Mouse (Mus musculus) cerebellum, adult 9-11 months (tissue): ENCODE data around the gene Suds3.
A peak's percentile ranks its signal among the peaks of the same experiment; 100 is the strongest.

ENCODE experiments used
- DNase-seq: peaks from one replicate; pipeline ENCODE4 v3.0.0; 2022

Gene Suds3

DNA sequence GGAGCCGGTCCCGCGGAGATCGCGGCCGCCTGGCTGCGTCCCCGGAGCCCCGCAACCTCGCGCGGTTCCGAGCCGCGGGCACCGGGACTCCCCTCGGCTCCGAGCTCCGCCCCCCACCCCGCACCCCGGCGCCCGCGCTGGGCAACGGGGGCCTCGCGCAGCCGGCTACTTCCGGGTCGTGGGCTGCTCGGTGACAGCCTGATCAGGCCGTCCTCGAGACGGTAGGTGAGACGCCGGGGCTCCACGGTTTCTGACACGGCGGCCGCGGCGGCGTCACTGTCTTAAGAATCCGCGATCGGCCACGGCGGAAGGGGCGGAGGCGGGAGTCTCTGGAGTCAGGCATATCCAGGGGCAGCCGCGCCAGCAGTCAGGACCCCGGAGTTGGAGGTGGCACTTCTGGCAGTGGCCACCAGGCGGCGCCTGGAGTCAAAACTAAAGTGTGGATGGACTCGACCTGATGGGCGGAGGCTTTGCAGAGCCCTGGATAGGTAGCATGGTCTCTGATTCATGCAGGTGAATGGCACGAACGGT lies at the start of gene Suds3:
Gene Suds3, minus strand, starts transcription at position 278 of the 531 bp plus-strand sequence.
- peak; percentile 96 for DNase-seq

DNA sequence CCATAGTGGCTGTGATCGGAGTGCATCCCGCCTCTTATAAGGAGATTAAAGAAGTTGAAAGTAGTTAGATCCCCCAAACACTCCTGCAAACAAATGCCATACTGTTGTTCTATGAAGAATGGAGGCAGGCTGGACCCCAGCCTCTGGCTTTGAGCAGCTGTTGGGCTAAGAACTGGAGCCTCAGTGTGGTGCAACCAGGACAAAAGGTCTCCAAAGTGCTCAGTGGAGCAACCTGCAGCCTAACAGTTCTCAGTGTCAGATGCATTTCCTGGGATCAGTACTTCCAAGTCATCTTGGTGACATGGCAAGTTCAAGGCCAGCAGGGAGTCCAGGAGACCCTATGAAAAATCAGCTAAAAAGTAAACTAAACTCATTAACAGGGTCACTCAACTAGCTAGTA lies 49.0 kb upstream of the Suds3 start:
- no peak for DNase-seq

DNA sequence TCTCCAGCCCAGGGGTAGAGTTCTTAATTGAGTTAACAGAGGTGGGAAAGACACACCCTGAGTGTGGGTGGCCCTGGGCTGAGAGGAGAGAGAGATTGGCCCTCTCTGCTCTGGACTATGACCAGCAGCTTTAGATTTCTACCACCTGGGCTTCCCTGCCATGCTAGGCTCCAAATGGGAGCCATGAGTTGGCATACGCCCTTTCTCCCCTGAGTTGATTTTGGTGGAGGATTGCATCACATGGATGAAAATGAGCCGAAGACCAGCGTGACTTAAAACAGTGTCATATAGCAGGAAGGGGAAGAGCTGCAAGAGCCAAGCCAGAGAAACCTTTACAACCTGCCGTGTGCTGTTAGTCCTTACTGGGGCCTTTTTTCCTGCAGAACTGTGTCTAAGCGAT lies 48.6 kb upstream of the Suds3 start:
- DNase-seq, result peak; percentile 61

DNA sequence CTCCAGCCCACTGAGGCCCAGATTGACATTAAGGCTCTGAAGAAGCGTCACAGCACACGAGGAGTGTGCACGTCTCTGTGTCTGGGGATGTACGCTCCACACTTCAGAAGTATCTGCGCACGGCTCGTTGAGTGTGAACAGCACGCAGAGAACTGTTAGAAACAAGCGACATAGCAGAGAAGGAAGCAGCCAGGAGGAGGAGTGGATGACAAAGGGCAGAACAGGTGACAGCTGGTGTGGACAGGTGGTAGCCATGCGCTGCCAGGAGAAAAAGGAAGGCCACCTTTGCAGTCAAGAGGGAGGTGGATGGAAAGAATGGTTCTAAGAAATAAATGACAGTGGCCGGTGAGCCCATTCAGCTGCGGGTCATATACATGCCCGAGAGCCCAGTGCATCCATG lies 47.9 kb upstream of the Suds3 start:
- DNase-seq, result peak; percentile 97

DNA sequence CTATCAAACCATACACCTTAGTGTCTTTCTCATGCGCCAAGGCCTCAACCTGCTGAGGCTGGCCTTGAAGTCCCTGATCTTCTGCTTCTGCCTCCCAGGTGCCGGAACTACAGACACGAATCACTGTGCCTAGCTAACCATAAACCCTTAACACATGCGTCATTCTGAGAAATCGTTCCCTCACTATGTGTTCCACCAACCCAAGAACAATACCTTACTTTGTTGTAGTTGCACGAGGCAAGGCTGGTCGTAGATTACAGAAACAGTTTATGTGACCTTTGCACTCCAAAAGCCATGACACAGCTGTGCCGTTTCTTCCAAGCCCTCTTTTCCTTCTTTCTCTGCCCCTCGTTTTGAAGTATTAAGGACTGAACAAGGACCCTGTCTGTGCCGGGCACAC lies 44.6 kb upstream of the Suds3 start:
- DNase-seq, result no peak

DNA sequence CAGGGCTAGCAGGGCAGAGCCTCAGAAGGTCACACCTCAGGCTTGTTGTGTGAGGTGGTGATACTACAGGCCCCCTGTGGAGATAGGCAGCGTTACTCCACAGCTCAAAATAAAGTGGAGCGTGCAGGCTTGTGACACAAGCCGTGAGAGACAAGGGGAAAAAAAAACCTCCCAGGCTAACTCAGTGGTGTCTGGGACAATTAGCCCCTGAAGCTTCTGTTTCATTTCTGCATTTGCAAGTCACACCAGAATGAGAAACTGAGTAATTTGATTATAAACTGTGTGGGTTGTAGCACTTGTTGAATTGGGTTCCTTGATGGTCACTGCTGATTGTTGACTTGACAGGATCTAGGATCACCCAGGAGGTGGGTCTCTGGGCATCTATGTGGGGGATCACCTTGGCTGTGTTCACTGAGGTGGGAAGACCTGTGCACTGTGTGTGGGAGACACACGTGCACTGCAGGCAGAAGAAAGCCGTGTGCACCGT lies 43.9 kb upstream of the Suds3 start:
- DNase-seq, result no peak

DNA sequence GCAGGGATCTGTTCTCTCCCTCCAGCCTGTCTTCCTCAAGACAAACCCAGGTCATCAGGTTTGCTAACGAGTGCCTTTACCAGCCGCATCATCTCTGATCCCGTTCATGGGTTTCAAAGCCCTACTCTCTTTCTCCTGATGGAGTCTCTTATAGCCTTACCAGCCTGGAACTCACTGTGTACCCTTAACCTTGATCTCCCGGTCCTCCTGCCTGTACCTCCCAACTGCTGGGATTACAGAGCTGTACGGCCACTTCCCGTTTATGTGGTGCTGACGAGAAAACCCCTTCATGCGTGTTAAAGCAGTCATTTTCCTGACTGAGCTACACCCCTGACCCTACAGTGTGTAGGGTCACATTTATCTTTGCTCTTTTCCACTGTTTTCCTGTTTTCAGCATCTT lies 43.4 kb upstream of the Suds3 start:
- DNase-seq, result no peak

DNA sequence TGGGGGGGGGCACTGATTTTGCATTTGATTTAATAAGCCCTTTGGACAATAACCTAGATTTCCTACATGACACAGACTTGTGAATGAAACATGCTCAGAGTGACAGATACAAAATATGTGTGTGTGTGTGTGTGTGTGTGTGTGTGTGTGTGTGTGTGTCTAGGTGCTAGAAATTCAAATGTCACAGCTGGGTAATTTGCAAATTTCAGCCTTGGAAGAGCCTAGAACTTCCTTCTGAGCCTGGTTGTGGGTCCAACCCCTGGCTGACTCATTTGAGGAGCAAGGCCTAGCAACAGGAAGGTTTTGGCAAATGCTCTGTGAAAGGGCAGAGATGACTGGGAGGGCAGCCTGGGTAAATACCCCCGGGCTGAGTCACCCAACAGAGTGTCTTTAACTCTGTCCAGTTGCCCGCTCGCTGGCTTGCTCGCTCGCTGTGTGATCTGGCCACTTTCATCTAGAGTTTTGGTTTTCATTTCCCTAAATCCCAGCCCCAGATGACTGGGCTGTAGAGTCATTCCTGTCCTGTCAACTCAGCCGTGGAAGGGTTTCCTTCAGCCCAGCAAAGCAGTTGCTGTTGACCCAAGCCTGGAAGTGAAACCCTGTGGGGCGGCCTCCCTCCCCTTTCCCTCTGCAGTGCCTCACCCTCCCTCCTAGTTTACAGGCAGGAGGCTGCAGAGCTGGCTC lies 42.6 kb upstream of the Suds3 start:
- DNase-seq, result no peak

DNA sequence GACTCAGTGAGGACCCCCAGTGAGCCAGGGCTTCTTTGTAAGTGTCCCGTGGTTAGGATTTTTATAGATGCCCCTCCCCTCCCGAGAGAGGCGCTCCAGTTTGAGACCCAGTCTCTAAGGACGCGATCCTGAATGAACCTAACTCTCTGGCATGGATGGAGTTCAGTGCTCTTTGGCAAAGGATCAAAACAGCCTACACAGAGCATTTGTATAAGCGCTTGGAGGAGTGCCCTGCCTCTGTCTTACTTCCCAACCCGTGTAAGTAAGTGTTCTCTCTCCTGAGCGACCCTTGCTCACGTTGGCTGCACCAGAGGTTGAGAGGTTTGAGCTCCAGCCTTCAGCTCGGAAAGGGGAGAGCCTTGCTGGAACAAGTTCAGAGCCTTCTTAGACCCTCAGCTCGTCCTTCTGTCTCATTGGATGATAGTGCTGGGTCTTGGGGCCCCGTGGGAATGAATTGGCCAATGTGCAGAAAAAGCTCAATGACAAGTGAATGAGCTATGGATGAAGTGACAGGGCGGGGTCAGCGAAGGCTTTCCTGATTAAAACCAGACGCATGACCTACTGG lies 37.7 kb upstream of the Suds3 start:
- DNase-seq, result no peak

DNA sequence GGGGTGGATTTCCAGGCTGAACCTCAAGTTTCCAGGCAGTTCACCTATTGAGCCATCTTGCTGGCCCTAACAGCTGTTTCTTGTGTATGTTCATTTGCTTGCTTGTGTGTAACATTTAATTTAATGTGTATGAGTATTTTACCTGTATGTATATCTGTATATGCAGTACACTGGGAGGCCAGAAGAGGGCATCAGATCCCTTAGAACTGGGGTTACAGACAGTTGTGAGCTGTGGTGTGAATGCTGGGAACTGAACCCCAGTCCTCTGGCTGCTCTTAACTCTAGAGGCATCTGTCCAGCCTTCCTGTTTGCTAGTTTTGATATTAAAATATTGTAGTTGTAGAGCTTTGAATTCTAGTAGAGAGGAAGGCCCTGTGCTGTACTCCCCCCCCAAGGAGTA lies 37.0 kb upstream of the Suds3 start:
- no peak for DNase-seq

DNA sequence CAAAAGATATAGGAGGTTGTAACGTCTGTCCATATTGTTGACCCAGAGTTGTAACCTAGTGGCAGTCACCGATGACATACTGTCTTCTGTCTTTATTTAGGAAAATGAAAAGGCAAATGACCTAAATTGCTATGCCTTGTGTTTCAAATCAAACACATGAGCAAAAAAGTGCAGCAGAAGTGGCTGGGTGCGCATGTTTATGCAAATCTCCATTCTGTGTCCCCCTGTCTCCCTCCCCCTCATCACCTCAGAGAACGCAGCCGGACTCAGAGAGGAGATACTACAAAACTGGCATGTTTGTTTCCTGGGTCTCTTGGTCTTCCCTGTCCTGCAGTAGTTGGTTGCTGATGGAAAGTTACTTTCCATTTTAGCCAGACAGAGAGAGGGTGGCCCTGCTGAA lies 34.2 kb upstream of the Suds3 start:
- no peak for DNase-seq

DNA sequence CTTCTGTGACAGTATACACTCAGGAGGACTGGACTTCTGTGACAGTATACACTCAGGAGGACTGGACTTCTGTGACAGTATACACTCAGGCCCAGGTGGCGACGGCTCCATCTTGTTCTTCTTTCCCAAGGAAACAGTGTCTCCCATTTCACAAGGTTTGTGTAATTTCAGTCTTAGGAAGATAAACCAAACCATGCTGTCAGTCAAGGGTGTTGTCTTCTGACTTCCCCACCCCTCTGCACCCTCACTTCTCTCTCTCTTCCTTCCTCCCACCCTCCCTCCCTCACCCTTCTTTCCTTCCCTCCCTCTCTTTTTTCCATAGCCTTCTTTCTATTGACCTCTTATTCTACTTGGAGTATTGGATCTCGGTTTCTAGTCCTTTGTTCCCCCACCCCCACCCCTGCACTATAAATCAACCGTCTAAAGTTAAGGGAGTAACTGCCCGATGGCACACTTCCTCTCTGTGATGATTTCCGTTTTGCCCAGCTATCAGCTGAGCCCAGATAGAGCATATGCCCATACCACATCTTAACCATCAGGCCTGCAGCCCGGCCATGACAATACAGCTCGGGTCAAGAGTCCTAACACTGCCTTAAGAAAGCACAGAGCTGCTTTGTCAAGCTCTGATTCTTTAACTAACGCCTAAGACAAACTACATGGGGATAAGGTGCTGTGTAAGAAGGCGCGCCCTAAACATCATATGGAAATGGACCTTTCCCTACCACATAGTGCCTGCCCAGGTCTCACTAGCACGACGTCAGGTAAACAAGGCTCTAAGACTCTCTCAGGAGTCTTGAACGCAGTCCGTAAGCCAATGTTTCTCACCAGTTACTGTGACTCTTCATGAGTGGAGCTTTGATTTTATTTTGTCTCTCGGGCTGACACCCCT lies 33.4 kb upstream of the Suds3 start:
- DNase-seq, result no peak

DNA sequence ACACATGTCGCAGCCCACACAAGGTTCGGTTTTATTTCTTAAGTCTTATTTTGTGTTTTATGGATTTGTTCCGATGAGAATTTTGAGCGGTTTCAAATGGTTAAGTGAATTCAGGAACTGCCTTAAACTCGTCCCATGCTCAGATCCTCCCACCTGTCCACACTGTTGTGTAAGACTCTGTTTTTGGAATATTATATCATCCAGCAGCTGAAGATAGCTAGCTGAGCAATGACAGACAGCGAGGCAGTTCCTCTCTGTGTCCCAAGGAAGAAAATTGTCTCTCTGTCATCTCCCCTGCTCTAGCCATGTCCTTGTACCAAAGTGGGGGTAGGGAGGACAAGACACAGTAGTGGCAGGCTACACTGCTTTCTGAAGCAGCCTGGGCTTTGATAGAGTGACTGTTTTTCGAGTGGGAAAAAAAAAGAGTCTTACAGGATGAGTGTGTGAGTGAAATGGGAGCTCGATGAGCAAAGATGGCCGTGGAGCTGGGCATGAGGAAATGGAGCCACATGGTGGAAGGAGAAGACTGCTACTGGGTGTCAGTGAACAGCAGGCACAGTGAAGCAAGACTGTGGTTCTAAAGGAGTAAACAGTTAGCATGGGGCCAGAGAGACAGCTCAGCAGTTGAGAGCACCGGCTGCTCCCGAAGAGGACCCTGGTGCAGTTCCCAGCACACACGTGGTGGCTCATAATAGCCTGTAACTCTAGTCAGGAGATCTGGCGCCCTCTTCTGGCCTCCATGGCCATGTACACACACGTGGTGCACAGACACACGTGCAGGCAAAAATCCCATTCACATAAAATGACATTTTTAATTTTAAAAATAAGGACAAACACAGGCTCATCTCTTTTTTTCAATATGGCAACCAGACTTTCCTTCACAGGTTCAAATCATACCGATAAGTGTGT lies 31.5 kb upstream of the Suds3 start:
- no peak for DNase-seq

DNA sequence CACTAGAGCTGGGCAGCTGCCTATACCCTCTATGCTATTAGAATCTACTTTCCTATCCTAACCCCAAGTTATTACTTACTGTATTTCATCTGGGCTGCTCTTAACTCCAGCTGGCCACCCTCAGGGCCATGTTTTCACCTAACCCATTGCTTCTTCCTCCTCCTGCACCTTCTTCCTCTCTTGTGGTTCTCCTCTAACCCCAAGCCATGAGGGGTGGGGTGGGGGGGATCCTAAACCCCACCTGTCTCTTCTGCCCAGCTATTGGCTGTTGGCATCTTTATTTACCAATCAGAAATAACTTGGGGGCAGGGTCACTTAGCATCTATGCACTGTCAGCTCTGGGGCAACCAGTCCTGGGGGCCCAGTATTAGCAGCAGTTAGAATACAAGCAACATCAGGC lies 30.3 kb upstream of the Suds3 start:
- no peak for DNase-seq

DNA sequence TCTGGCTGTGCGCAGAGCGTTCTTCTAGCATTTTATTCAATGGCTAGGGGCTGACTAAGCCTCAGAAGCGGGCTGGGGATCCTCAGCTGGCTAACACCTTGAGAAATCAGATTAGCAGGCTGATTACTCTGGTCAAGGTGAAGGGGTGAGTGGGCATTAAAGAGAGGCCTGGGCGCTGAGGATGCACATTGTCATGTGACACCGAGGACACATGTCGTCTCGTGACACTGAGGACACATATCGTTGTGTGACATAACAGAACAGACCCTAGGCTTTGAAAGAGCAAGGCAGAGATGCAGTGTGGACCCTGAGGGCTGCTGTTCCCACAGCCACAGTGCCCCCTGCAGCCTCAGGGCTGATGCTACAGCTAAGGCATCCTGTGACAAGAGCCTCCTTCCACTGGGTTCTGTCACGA lies 27.8 kb upstream of the Suds3 start:
- DNase-seq, result no peak

DNA sequence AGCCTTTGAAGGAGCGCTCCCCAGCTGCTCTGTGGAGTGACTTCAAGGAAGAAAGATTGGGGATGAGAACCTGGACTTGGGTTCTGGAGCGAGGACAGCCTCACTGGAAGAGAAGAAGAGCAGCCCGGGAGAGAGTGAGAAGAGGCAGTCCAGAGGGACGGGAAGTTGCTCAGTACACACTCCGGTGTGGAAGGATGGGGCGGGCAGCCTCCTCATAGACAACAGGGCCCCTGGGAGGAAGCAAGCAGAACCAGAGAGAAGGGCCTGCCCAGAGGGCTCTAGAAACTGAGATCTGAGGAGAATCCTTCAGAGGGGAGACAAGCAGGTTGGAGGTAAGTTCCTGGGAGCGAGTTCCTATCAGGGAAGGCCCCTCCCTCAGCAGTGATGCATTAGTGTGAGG lies 24.5 kb upstream of the Suds3 start:
- DNase-seq, result no peak

DNA sequence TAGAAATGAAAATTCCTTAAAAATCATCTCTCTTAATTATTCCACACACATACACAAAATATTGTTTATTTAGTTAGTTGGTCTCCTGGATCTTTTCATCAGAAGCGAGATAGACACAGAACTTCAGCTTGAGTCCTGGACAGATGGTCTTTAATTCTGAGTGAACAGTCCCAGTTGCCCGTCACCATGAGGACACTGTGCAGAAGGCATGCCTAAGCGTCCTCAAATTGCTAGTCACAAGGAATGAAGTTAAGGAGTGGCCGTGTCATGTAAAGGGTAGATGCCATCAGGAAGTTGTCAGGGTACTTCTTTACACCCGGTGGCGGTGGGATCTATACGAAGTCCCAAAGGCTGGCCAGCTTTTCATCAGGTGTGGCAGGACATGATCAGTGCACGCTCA lies 23.9 kb upstream of the Suds3 start:
- DNase-seq, result no peak

DNA sequence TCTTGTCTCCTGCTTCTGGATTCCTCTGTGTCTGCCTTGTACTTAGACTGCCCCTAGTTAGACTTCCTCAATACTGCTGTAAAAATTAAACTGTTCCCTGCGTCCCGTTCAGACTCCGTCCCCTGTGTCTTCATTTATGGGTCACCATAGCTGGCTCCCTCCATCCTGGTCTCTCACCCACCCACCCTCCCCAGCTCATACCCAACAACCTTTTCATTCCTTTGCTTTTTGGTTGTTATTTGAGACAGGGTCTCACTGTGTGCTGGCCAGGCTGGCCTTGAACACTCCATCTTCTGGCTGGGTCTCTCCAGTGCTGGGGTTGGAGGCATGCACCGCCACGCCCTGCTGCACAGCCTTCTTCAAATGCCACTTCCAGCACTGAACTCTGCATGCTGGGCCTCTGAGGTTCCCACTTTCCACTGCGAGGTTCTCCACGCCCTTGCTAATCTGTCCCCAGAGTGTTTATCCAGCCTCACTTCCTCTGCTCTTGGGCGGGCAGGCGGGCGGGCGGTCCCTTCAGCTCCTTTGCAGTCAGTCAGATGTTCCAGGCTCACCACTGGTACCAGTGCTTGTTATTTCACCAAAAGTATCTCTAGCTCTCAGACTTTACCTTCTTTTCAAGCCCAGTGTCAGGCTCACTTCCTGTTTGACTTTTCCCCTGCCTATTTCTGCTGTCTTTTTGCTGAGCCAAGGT lies 22.5 kb upstream of the Suds3 start:
- DNase-seq, result no peak

DNA sequence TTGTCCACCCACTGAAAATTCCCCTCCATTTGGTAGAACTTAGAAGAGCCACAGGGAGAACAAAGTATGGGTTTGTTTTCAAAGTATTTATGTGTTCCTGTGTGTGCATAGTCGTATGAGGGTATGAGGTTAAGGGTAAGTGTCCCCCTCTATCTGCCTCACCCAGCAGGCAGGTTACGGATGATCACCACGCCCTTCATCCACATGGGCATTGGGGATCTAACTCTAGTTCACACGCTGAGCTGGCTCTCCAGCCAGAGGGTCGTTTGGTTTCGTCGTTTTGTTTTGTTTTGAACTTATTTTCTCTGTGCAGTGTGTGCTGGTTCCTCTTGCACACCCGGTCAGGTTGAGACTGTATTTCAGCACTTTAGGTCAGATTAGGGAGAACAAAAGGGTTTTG lies 21.7 kb upstream of the Suds3 start:
- no peak for DNase-seq

DNA sequence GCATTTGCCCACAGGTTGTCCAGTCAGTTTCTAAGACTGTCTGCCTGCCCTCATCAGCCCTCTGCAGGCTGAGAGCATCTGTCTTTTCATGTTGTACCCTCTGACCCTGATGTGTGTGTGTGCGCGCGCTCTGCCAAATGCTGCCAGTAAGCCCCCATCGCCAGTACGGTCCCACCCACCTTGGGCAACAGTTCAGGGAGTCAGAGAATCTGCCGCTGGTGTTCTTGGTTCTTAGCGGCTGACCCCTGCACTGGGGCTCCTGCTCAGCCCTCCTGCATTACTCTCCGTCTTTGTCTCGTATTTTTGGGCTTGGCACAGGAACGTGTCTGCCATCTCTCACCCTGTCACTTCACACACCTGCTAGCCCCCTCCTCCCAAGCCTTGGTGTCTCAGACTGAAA lies 21.1 kb upstream of the Suds3 start:
- DNase-seq, result no peak

DNA sequence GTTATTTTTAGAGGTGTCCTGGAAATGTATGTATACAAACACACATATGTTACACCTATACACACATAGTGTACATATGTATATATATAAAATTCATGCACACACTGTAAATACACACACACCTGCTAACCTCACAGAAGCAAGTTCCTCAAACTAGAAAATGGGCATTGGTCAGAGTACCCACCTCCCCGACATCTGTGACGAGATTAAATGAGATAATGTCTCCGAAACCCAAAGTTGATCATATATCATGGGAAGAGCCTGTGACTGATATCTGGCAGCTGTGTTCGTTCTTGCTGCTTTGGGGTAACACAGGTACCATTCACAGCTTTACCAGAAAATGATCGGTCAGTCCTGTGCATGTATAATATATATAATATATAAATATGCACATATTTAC lies 20.7 kb upstream of the Suds3 start:
- no peak for DNase-seq

DNA sequence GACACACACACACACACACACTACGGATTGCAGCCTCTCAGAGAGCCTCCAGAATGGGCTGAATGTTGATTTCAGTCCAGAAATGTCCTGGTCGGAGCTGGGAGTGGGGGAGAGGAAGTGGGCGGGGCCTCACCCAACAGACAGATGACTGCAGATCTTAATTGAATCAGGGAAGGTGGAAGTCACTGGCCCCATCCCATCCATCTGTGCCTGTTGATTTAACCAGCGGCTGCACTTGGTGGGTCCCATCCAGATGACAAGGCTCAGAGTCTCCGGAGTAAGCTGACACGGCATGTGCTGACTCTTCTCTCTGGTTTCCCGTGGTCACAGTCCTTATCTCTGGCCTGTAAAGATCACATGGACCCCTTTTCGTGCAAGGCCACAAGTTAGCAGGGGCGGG lies 20.0 kb upstream of the Suds3 start:
- DNase-seq, result no peak
